Mouse (Mus musculus): Measurements from ENCODE around the gene Wfdc5.

DNA sequence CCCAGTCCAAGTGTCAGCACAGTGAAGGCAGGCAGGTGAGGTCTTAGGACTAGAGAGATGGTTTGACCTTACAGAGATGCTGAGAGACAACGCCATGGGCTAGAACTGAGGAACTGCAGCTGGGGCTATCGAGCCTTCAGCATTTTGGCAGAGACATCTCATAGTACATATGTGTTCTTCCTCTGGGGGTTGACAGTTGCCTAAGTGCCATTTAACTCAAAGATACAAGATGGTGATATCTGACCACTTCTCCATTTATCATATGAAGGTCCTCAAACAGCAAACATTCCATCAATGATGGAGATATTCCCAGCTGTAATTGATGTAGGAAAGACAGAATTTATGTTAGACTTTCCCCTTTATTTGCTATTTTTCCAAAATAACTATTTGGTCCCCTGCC, 55.2 kb downstream of the Wfdc5 start:
- TF ChIP-seq POLR2A (IDR thresholded peaks at IDR 0.05; ENCODE audit: control insufficient read depth, extremely low read depth, insufficient read depth, low read length, poor library complexity): no peak
- TF ChIP-seq CTCF (IDR thresholded peaks at IDR 0.05; ENCODE audit: borderline replicate concordance, control insufficient read depth, extremely low read depth, insufficient read depth, low read length, poor library complexity): no peak

All from thymus, adult 2 months (tissue).